Mouse (Mus musculus) gastrocnemius, adult 2 months (tissue): ENCODE results near the gene Clasp2. TPM values are rescaled to one million over a fixed set of nuclear protein-coding genes. Genes with fewer than 3 reads are reported as not detected.
A peak's percentile ranks its signal among the peaks of the same experiment; 100 is the strongest.
"Not testable (repeated sequence)": the region's sequence is repeated elsewhere in the genome, so short reads cannot be mapped to it uniquely, and the experiment has no call there.

Experiments used
- DNase-seq: peaks from one replicate; pipeline ENCODE4 v3.0.0; 2022
- H3K27ac ChIP-seq: fragments of 200-600 bp; 2 replicates; pipeline ENCODE4 v1.8.1; 2022; ENCODE audit warnings: mild to moderate bottlenecking
- H3K4me3 ChIP-seq: fragments of 200-600 bp; 2 replicates; pipeline ENCODE4 v1.8.1; 2022; ENCODE audit warnings: mild to moderate bottlenecking, moderate library complexity
- CTCF ChIP-seq: fragments of 200-600 bp; IDR thresholded peaks from 2 replicates; pipeline ENCODE4 v1.8.1; 2022; ENCODE audit warnings: antibody characterized with exemption, mild to moderate bottlenecking, moderate library complexity
- intact Hi-C: fragments of 180-260 bp; cut with DNase I; formaldehyde crosslinking; loops from one replicate; pipeline ENCODE4 v1.15.1; 2025
- total RNA-seq, 2 experiments: library from RNA; stranded (reverse); gene quantifications; 2 replicates each; pipeline ENCODE4 v1.2.3; 2021

Gene Clasp2
- total RNA-seq, 2 experiments from 2014 or later, result 42.0 to 52.7 TPM

DNA sequence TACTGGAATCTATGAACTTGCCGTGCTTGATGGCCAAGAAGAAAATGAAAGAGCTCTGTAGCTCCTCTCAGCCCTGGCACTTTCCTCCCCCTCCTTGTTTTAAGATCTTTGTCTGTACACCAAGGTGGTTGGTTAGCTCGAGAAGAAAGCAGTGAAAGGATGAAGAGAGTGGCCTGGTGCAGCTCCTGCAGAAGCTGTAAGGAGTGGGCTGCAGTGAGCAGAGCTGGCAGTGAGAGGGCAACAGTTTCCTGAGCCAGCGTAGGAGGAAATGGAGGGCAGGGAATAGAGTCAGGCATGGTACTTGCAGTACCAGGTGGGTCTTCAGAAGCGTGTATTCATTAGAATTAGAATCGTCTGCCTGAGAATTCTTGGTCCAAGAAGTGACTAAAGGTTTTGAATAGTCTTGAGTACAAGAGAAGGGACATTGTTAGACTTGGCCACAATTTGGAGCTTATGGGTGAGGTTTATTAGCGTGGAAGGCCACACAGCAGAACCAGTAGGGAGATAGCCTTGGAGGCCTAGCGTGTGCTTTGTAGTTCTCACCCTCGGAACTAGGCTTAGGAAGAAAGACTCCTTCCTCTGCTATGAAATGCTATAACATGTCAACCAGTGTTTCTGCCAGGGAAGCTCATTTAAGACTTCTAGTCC is 116.1 kb downstream of the Clasp2 start:
- H3K27ac ChIP-seq, result no peak overlapping the region
- intact Hi-C loops, result no loop called here
- no peak for DNase-seq
- TF ChIP-seq CTCF, result no peak
- H3K4me3 ChIP-seq, result no peak overlapping the region

DNA sequence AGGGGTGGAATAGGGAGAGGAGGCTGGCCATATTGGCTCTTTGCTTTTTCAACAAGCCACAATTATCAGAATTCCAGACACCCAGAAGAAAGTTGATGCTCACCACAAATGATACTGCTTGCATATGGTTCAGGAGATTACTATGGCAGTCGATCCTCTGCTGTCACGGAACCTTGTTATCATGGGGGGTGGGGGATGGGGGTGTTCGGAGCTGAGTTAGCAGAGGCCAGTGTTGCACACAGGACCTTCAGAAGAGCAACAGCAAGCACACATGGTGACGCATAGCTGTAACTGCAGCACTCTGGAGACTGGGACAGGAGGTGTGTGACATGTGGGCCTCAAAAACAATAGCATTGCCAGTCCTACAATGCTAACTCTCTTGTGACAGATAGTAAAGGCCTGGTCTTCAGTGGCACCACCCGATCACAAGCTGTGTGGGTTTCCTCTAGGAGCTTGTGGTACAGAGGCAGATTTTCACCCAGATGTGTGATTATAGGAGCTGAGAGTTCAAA is 116.7 kb downstream of the Clasp2 start:
- no peak overlapping the region for H3K27ac ChIP-seq
- H3K4me3 ChIP-seq, result no peak overlapping the region
- no peak for DNase-seq
- no peak for TF ChIP-seq CTCF
- intact Hi-C loops, result no loop called here

DNA sequence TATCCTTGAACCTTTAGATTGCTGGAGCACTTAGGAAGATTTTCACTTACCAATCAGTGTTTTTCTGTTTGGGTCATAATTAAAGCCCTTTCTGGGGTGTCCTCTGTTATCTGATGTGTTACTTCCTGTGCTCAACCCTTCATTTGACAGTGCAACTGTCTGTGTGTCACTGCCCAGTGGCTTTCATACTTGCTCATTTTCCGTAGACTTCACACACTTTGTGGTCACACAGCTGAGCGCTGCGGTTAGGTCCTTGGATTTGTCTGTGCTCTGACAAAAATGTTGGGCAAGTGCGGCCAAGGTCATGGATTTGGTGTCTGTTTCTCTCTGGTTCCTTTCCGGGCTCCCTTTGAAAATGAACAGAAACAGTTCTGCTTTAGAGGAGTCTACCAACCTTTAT is 118.1 kb downstream of the Clasp2 start:
- intact Hi-C loops, result no loop called here
- no peak for DNase-seq
- H3K4me3 ChIP-seq, result no peak overlapping the region

DNA sequence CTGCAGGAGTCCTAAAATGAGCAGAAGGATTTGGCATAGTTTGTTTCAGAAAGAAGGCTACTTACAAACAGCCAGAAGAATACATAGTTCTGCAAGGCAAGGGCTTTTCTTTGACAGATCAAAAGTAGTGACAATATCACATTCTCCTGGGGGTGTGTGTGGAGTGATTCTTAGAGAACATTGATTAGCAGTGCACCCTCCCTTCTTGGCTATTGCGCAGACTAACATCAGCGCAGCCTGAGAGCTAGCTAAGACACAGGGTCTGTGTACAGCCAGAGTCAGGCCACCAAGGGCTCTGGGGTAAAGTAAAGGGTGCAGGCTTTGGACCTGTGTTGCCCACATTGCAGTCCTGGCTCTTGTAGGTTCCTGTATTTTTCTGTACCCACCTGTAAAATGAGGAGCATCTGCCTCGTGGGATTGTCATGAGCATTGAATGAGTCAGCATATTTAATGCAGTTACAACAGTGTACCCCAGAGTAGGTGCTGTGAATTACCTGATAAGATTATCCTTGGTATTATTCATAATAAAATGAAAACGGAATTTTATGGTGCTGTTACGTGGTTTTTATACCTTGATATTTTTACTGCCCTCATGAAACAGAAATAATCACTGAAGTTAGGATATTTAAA is 122.2 kb downstream of the Clasp2 start:
- DNase-seq, result no peak
- TF ChIP-seq CTCF, result no peak
- H3K4me3 ChIP-seq, result no peak overlapping the region
- no peak overlapping the region for H3K27ac ChIP-seq
- intact Hi-C loops, result no loop called here

More for the DNA sequence above, 118.1 kb downstream of the Clasp2 start:
- H3K27ac ChIP-seq, result no peak overlapping the region
- TF ChIP-seq CTCF, result no peak

DNA sequence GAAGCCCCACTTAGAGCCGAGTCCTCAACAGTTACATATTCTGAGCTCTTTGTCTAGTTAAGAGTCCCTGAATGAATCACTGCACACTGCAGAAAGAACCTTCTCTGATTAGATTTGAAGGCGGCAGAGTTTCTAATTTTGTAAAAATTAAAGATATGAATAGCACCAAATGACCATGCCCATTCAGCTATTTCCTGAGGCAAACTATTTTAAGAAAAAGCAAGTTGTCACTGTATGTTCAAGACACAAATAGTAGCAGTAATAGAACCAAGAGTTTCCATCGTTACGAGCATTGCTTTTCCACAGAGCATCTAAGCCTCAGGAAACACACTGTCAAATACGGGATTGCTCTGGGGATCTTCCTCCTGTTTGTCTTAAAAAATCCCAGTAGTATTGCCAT is 126.7 kb downstream of the Clasp2 start:
- no peak overlapping the region for H3K27ac ChIP-seq
- intact Hi-C loops, result no loop called here
- no peak for DNase-seq
- TF ChIP-seq CTCF, result no peak
- H3K4me3 ChIP-seq, result no peak overlapping the region

DNA sequence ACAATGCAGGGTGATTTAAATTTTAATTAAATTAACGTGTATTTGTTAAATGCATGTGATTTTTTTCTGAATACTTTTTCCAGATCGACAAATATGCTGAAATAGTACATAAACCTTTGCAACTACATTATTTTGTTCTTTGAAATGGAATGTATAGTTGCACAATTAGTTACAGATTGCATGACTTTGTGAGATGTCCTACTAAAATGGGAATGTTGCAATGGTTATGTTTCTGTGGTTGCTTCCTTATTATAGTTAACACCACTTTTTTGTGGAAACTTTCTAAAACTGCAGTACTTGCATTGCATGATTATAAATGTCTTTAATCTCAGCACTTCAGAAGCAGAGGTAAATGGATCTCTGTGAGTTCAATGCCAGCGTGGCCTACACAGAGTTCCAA is 153.6 kb downstream of the Clasp2 start:
- intact Hi-C loops, result no loop called here
- no peak overlapping the region for H3K4me3 ChIP-seq
- no peak for DNase-seq
- TF ChIP-seq CTCF, result no peak
- H3K27ac ChIP-seq, result no peak overlapping the region

DNA sequence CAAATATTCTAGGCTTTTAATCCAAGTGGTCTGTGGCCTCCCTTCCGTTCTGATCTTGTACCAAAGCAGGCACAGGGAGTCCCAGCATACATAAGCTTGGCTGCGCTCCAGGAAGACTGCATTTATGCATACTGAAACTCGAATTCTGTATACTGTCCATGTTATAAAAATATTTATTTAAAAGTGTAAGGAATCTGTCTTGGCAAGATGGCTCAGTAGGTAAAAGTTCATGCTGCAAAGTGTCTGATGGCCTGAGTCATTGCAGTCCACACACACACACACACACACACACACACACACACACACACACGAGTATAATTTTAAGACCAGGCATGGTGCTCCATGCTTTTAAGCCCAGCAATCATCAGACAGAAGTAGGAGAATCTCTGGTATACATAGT is 161.9 kb downstream of the Clasp2 start:
- no peak for DNase-seq
- no peak overlapping the region for H3K27ac ChIP-seq
- intact Hi-C loops, result no loop called here
- TF ChIP-seq CTCF, result no peak
- H3K4me3 ChIP-seq, result no peak overlapping the region

DNA sequence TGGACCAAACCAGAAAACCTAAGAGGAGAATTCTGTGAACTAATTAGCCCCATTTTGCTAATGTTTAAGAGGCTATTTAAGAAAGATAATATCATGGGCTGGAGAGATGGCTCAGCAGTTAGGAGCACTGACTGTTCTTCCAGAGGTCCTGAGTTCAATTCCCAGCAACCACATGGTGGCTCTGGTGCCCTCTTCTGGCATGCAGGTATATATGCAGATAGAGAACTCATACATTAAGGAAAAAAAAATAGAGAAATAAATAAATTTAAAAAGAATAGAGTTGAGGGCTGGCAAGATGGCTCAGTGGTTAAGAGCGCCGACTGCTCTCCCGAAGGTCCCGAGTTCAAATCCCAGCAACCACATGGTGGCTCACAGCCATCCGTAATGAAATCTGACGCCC is 163.0 kb downstream of the Clasp2 start:
- DNase-seq, H3K4me3 ChIP-seq, intact Hi-C loops, H3K27ac ChIP-seq: not testable (repeated sequence)
- TF ChIP-seq CTCF, result peak; percentile 38

DNA sequence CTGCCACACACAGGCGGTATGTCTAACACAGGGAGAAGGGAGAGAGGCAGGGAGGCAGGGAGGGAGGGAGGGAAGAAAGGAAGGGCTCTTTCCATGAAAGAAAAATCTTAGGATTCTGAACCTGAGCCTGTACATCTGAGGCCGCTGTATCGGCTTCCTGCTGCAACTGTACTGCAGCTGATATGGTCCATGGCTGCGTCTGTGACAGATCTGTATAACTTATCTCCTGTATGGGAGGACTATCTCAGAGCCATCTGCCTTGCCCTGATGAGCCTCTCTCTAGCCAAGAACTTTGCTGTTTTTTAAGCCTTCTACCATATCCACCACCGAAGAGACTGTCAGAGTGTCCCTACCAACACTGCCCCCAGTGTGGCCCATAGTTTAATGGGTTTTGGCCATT is 174.5 kb downstream of the Clasp2 start:
- no peak overlapping the region for H3K4me3 ChIP-seq
- intact Hi-C loops, result no loop called here
- TF ChIP-seq CTCF, result no peak
- H3K27ac ChIP-seq, result no peak overlapping the region
- DNase-seq, result no peak

DNA sequence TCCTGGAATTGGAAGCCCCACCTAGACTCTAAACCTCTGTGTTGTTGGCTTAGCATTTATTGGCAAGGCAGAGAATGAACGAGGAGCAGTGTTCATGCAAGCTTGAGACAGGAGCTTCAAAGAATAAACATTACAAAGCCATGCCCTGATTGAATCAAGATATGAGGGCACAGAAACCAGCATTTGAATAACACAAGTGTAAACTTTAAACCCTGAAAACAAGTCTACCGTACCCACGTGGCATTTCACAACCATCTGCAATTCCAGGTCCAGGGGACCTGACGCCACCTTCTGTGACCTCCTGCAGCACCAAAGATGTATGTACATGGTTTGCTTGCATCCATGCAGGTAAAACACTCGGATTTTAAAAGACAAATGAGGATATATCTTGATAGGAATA is 181.4 kb downstream of the Clasp2 start:
- Histone ChIP-seq H3K4me3 (no peak overlapping the region), H3K27ac (no peak overlapping the region)
- DNase-seq, result no peak
- no peak for TF ChIP-seq CTCF
- intact Hi-C loops, result no loop called here

DNA sequence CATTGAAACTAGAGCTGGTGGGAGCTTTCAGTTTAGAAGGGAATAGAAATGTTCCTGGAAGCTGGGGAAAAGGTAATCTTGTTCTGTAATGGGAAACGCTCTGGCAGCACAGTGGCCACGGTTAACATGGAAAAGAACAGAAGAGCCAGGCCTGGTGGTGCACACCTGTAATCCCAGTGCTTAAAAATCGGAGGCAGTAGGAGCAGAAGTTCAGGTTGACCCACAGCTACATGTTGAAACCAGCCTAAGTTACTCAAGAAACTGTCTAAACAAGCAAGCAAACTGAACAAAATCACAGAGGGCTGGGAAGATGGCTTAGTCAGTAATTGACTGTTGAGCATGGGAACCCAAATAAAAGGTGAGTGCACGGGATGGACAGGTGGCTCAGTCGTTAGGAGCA is 183.6 kb downstream of the Clasp2 start:
- TF ChIP-seq CTCF, result no peak
- Histone ChIP-seq H3K27ac (no peak overlapping the region), H3K4me3 (no peak overlapping the region)
- DNase-seq, result no peak
- intact Hi-C loops, result loop anchor here (5.0 kb wide), 1 partner anchor 183 kb away; the partner anchor contains the start of gene Clasp2

DNA sequence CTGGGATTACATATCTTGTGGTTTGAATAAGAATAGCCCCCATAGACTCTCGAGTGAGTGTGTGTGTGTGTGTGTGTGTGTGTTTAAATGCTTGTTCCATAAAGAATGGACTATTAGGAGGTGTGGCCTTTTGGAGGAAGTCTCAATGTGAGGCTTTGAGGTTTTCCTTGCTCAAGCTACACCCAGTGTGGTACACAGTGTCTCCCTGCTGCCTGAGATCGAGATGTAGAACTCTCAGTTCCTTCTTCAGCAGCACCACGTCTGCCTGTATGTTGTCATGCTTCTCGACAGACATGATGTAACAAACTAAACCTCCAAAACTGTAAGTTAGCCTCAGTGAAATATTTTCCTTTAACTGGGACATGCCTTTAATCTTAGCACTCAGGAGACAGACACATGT is 187.3 kb downstream of the Clasp2 start:
- no peak overlapping the region for H3K27ac ChIP-seq
- TF ChIP-seq CTCF, result no peak
- intact Hi-C loops, result loop anchor here (5.0 kb wide), 1 partner anchor 186 kb away; the partner anchor contains the start of gene Clasp2
- no peak overlapping the region for H3K4me3 ChIP-seq
- DNase-seq, result no peak

DNA sequence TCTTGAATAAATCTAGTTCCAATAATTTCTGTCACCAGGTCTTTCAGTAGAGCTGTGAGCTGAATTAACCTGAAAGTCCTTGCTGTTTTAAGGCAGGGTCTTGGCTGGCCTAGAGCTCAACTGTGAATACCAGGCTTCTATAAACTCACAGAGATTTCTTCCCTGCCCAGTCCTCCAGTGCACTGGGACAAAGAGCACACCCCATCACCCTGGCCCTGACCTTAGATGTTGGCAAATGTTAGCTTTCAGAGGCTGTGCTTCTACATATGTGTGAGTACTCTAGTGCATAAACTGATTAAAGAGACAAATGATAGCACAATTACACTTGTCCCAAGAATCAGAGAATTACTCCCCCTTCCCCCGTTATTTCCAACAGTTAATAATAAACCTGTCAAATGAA is 188.4 kb downstream of the Clasp2 start:
- intact Hi-C loops, result loop anchor here (5.0 kb wide), 1 partner anchor 187 kb away; the partner anchor contains the start of gene Clasp2
- Histone ChIP-seq H3K4me3 (peak overlapping the region; percentile 90), H3K27ac (peak overlapping the region; percentile 95)

More for the DNA sequence above, 188.4 kb downstream of the Clasp2 start:
- no peak for DNase-seq
- no peak for TF ChIP-seq CTCF
